Mouse (Mus musculus): Measurements from ENCODE around the gene Pcbp4. TPM values are rescaled to one million over a fixed set of nuclear protein-coding genes. Genes with fewer than 3 reads are reported as not detected.

Gene Pcbp4
- polyA plus RNA-seq, 1 experiment = 59.9 TPM

DNA sequence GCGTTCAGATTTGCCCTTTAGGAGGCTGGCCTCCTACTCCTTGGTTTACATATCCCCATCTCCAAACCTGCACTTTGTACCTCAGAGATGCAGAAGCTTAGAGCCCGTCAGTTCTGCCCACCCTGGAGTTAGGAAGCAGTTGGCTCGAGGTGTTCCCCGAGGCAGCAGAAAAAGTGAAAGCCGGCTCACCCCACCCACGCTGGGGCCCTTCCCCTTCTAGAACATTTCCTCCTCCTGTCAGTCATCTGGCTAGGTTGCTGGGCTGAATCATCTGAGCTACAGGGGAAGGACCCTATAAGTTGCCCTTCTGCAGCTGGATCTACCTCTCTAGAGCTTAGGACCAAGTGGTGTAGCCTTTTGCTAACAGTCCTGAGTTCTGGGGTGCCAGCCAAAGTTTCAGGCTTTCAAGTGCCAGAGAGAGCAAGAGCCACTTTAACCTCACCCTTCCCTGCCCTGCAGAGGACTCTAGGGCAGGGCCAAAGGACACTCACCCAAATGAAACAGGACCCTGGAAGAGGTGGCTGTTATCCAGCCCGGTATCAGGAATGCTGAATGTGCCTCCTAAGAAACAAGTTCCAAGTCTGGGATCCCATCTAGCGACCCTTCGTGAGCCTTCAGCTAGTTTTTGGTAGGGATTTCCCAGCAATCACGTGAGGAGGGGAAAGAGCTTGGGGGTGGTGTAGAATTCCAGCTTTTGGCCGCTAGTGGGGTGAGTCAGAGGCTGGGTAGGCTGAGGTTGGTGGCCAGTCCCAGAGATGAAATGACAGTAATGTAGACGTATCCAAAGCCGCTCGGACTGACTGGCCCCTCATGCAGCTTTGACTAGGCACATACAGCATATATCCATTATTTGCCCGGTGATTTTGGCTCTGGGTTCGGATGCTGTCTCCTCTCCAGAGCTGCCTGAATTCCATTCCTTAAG, 23.2 kb downstream of the Pcbp4 start:
- Histone ChIP-seq H3K4me1 (replicated peaks; ENCODE audit: control insufficient read depth, insufficient read depth, low read length) (peaks cover 31% of the 10 kb centered on the region), H3K4me3 (ENCODE audit: control insufficient read depth, insufficient read depth, low read length) (peak overlapping the region; percentile 46), H3K36me3 (ENCODE audit: control insufficient read depth, insufficient read depth, low read length) (no peaks in the 10 kb centered on the region), H3K27ac (ENCODE audit: control insufficient read depth, insufficient read depth, low read length) (peak overlapping the region; percentile 66), H3K27me3 (ENCODE audit: control insufficient read depth, insufficient read depth, low read length) (no peaks in the 10 kb centered on the region)
- WGBS = 12% methylated on average over 16 of the region's 16 CpGs
- DNase-seq = peak; percentile 79
- no peak for TF ChIP-seq CTCF (IDR thresholded peaks at IDR 0.05; ENCODE audit: borderline replicate concordance, control insufficient read depth, extremely low read depth, insufficient read depth, low read length, poor library complexity)
- TF ChIP-seq POLR2A (IDR thresholded peaks at IDR 0.05; ENCODE audit: control insufficient read depth, extremely low read depth, insufficient read depth, low read length, poor library complexity) = no peak

DNA sequence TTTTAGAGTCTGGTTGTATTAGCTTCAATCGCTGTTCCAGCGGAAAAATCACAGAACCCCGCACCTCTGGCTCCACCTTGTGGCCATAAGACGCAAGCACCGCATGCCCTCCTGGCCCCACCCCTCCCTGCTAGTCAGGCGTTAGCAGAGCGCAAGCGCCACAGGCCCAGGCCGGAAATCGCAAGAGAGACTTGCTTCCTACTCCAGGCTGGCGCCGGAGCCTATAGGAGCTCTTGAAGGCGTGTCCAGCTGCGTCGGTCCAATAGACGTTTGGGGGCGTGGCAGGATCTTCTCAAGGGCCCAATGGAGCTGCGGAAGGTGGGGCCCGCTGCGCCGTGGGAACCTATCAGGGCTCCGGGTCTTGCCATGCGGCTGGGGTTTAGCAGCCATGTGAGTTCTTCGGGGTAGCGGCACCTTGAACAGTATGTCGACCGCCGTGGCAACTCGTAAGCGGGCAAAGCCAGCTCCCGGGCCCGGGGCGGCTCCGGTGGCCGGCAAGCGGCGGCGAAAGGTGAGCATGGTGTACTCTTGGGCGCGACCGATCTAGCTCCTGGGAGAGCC, 23.9 kb downstream of the Pcbp4 start, which contains the start of gene Parp3:
Parp3 (minus strand) TSS at position 26 of the 561 bp plus-strand sequence.
- peak; percentile 97 for DNase-seq
- no peaks in the 10 kb centered on the region for H3K27me3 ChIP-seq (ENCODE audit: control insufficient read depth, insufficient read depth, low read length)
- H3K27ac ChIP-seq (ENCODE audit: control insufficient read depth, insufficient read depth, low read length) = peak within 1 kb of the TSS; percentile 66
- H3K4me3 ChIP-seq (ENCODE audit: control insufficient read depth, insufficient read depth, low read length) = peak within 1 kb of the TSS; percentile 53
- WGBS = under 1% methylated on average over 41 of the region's 41 CpGs
- H3K36me3 ChIP-seq (ENCODE audit: control insufficient read depth, insufficient read depth, low read length) = no peaks in the 10 kb centered on the region
- H3K4me1 ChIP-seq (replicated peaks; ENCODE audit: control insufficient read depth, insufficient read depth, low read length) = peaks cover 31% of the 10 kb centered on the region
- TF ChIP-seq CTCF (IDR thresholded peaks at IDR 0.05; ENCODE audit: borderline replicate concordance, control insufficient read depth, extremely low read depth, insufficient read depth, low read length, poor library complexity) (peak; percentile 97), POLR2A (IDR thresholded peaks at IDR 0.05; ENCODE audit: control insufficient read depth, extremely low read depth, insufficient read depth, low read length, poor library complexity) (peak; percentile 61)

DNA sequence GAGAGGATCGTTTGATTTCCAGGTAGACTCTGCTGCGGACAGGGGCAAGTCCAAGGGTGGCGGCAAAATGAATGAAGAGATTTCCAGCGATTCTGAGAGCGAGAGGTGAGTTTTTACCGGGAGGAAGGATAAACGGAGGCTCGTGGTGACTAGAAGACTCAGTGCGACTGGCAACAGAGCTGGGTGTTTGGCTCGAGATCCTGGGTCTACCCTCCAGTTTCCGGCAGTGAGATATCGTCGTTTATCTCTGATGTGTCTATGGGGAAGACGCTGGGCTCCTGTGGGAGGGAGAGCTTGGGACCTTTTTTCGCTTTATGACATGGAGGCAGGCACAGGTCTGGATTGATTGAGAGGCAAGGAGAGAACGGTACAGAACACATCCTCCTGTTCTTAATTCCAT, 24.6 kb downstream of the Pcbp4 start:
- Histone ChIP-seq H3K4me1 (replicated peaks; ENCODE audit: control insufficient read depth, insufficient read depth, low read length) (peaks cover 31% of the 10 kb centered on the region), H3K27me3 (ENCODE audit: control insufficient read depth, insufficient read depth, low read length) (no peaks in the 10 kb centered on the region), H3K36me3 (ENCODE audit: control insufficient read depth, insufficient read depth, low read length) (no peaks in the 10 kb centered on the region), H3K27ac (ENCODE audit: control insufficient read depth, insufficient read depth, low read length) (no peak overlapping the region), H3K4me3 (ENCODE audit: control insufficient read depth, insufficient read depth, low read length) (peak overlapping the region; percentile 53)
- no peak for DNase-seq
- WGBS = 2% methylated on average over 16 of the region's 16 CpGs
- TF ChIP-seq POLR2A (IDR thresholded peaks at IDR 0.05; ENCODE audit: control insufficient read depth, extremely low read depth, insufficient read depth, low read length, poor library complexity) = no peak
- no peak for TF ChIP-seq CTCF (IDR thresholded peaks at IDR 0.05; ENCODE audit: borderline replicate concordance, control insufficient read depth, extremely low read depth, insufficient read depth, low read length, poor library complexity)

DNA sequence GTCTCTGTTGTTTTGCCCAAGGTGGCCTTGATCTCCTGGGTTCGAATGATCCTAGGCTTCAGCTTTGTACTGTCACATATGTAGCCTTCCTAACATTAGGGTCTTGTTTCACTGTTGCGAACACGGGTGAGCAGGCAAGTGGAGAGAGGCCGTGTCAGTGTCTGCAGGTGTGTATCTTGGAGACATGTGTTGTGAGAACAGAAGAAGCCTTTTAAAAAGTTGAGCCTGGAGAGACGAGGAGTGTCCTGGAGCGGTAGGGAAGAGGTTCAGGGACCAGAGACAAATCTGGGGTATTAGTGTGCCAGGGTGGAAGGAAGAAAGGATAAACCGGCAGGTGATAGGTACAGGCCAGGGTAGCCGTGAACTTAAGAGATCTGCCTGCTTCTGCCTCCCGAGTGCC, 25.0 kb downstream of the Pcbp4 start:
- Histone ChIP-seq H3K4me1 (replicated peaks; ENCODE audit: control insufficient read depth, insufficient read depth, low read length) (peaks cover 31% of the 10 kb centered on the region), H3K27ac (ENCODE audit: control insufficient read depth, insufficient read depth, low read length) (no peak overlapping the region), H3K27me3 (ENCODE audit: control insufficient read depth, insufficient read depth, low read length) (no peaks in the 10 kb centered on the region), H3K4me3 (ENCODE audit: control insufficient read depth, insufficient read depth, low read length) (peak overlapping the region; percentile 53; the same call in 1 of the 2 replicates), H3K36me3 (ENCODE audit: control insufficient read depth, insufficient read depth, low read length) (no peaks in the 10 kb centered on the region)
- DNase-seq = no peak
- 80% methylated on average over 9 of the region's 9 CpGs for WGBS
- TF ChIP-seq CTCF (IDR thresholded peaks at IDR 0.05; ENCODE audit: borderline replicate concordance, control insufficient read depth, extremely low read depth, insufficient read depth, low read length, poor library complexity) = no peak
- TF ChIP-seq POLR2A (IDR thresholded peaks at IDR 0.05; ENCODE audit: control insufficient read depth, extremely low read depth, insufficient read depth, low read length, poor library complexity) = no peak

DNA sequence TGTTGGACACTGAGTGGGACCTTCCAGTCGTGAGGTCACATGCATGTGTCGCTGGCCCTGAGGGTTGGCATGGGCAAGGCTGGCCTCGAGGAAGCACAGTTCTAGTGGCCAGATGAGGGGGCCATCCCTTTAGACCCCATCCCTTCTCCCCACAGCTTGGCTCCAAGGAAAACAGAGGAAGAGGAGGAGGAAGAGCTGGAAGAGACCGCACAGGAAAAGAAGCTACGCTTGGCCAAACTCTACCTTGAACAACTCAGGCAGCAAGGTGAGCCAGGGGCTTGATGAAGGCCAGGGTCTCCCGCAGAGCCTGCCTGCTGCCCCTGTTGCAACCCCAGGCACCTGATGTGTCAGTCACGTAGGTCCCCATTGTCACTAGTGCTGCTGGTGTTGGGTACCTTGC, 27.4 kb downstream of the Pcbp4 start:
- H3K36me3 ChIP-seq (ENCODE audit: control insufficient read depth, insufficient read depth, low read length) = no peaks in the 10 kb centered on the region
- no peak overlapping the region for H3K27ac ChIP-seq (ENCODE audit: control insufficient read depth, insufficient read depth, low read length)
- peaks cover 21% of the 10 kb centered on the region for H3K4me1 ChIP-seq (replicated peaks; ENCODE audit: control insufficient read depth, insufficient read depth, low read length)
- H3K27me3 ChIP-seq (ENCODE audit: control insufficient read depth, insufficient read depth, low read length) = no peaks in the 10 kb centered on the region
- DNase-seq = no peak
- TF ChIP-seq POLR2A (IDR thresholded peaks at IDR 0.05; ENCODE audit: control insufficient read depth, extremely low read depth, insufficient read depth, low read length, poor library complexity) (no peak), CTCF (IDR thresholded peaks at IDR 0.05; ENCODE audit: borderline replicate concordance, control insufficient read depth, extremely low read depth, insufficient read depth, low read length, poor library complexity) (no peak)
- H3K4me3 ChIP-seq (ENCODE audit: control insufficient read depth, insufficient read depth, low read length) = no peak overlapping the region
- 97% methylated on average over 7 of the region's 7 CpGs for WGBS

DNA sequence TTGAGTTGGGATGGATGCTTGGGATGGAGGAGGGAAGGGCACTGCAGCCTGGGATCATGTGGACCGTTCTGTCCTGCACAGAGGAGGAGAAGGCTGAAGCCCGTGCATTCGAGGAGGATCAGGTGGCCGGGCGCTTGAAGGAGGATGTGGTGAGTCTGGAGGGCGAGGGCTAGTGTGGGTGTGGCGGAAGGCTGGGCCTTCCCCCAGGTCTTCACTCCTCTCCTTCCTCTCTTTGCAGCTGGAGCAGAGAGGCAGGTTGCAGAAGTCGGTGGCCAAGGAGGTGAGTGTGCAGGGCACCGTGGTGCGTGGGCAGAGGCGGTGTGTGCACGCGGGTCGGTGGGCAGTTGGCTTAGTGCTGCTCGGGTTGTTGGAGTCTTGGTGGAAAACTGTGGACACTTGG, 28.0 kb downstream of the Pcbp4 start:
- no peaks in the 10 kb centered on the region for H3K27me3 ChIP-seq (ENCODE audit: control insufficient read depth, insufficient read depth, low read length)
- WGBS = 46% methylated on average over 15 of the region's 15 CpGs
- H3K4me3 ChIP-seq (ENCODE audit: control insufficient read depth, insufficient read depth, low read length) = no peak overlapping the region
- no peak overlapping the region for H3K27ac ChIP-seq (ENCODE audit: control insufficient read depth, insufficient read depth, low read length)
- TF ChIP-seq POLR2A (IDR thresholded peaks at IDR 0.05; ENCODE audit: control insufficient read depth, extremely low read depth, insufficient read depth, low read length, poor library complexity) = no peak
- TF ChIP-seq CTCF (IDR thresholded peaks at IDR 0.05; ENCODE audit: borderline replicate concordance, control insufficient read depth, extremely low read depth, insufficient read depth, low read length, poor library complexity) = no peak
- H3K4me1 ChIP-seq (replicated peaks; ENCODE audit: control insufficient read depth, insufficient read depth, low read length) = peaks cover 17% of the 10 kb centered on the region
- no peaks in the 10 kb centered on the region for H3K36me3 ChIP-seq (ENCODE audit: control insufficient read depth, insufficient read depth, low read length)
- no peak for DNase-seq

All from thymus, adult 2 months (tissue).